Mouse (Mus musculus) hindbrain, embryonic 15.5 days (tissue): ENCODE results near the gene Sorcs2. TPM values are rescaled to one million over a fixed set of nuclear protein-coding genes. Genes with fewer than 3 reads are reported as not detected.
A peak's percentile ranks its signal among the peaks of the same experiment; 100 is the strongest.

Experiments used
- ATAC-seq: fragments of 200-750 bp; cut with Nextera tagmentation; 2 replicates; pipeline ENCODE4 v1.8.0; 2017; ENCODE audit warnings: low read depth, moderate number of reproducible peaks, moderate TSS enrichment; ENCODE audit not compliant: low FRiP score
- H3K27ac ChIP-seq: fragments of 300-500 bp; sonication (generic); replicated peaks from 2 replicates; pipeline ENCODE4 v1.5.1; 2015; ENCODE audit warnings: mild to moderate bottlenecking, inconsistent platforms
- H3K27me3 ChIP-seq: fragments of 300-500 bp; sonication (generic); 2 replicates; pipeline ENCODE4 v1.6.1; 2015; ENCODE audit warnings: control low read depth, inconsistent platforms
- H3K36me3 ChIP-seq: fragments of 300-500 bp; sonication (generic); 2 replicates; pipeline ENCODE4 v1.6.1; 2015; ENCODE audit warnings: control low read depth, inconsistent platforms
- H3K4me1 ChIP-seq: fragments of 300-500 bp; sonication (generic); replicated peaks from 2 replicates; pipeline ENCODE4 v1.6.1; 2015; ENCODE audit warnings: control low read depth, inconsistent platforms
- H3K4me2 ChIP-seq: fragments of 300-500 bp; sonication (generic); 2 replicates; pipeline ENCODE4 v1.6.1; 2015; ENCODE audit warnings: moderate library complexity, mild to moderate bottlenecking, inconsistent platforms
- H3K4me3 ChIP-seq: fragments of 300-500 bp; sonication (generic); 2 replicates; pipeline ENCODE4 v1.5.1; 2015; ENCODE audit warnings: mild to moderate bottlenecking, inconsistent platforms
- H3K9ac ChIP-seq: fragments of 300-500 bp; sonication (generic); 2 replicates; pipeline ENCODE4 v1.6.1; 2015; ENCODE audit warnings: inconsistent platforms
- H3K9me3 ChIP-seq: fragments of 300-500 bp; sonication (generic); 2 replicates; pipeline ENCODE4 v1.6.1; 2016; ENCODE audit warnings: control low read depth, inconsistent platforms
- WGBS: fragments of 180-500 bp; shearing (Covaris S2); methylation state at CpG from one replicate; pipeline ENCODE4 v1.1.7; 2015; 5-methylcytosine and 5-hydroxymethylcytosine counted together
- polyA plus RNA-seq: library from polyadenylated mRNA; unstranded; fragments of >200 nt; fragmentation: Nextera tagmentation; extraction: Ambion mirVana; gene quantifications from 2 replicates; pipeline ENCODE4 v1.2.1, GENCODE M21; 2015

Gene Sorcs2
- polyA plus RNA-seq, 1 experiment from 2014 or later, result 15.4 TPM

GRCm38 (mm10) chr5:36317641-36318368 is 80.1 kb downstream of the Sorcs2 start:
- no peak overlapping the region for H3K4me2 ChIP-seq
- no peak for ATAC-seq
- WGBS, result 39% methylated on average over 6 of the region's 6 CpGs
- H3K36me3 ChIP-seq, result no peaks in the 10 kb centered on the region
- peaks cover 32% of the 10 kb centered on the region for H3K4me1 ChIP-seq
- no peak overlapping the region for H3K9ac ChIP-seq
- no peaks in the 10 kb centered on the region for H3K9me3 ChIP-seq
- H3K27me3 ChIP-seq, result no peaks in the 10 kb centered on the region
- no peak overlapping the region for H3K27ac ChIP-seq
- H3K4me3 ChIP-seq, result no peak overlapping the region

DNA sequence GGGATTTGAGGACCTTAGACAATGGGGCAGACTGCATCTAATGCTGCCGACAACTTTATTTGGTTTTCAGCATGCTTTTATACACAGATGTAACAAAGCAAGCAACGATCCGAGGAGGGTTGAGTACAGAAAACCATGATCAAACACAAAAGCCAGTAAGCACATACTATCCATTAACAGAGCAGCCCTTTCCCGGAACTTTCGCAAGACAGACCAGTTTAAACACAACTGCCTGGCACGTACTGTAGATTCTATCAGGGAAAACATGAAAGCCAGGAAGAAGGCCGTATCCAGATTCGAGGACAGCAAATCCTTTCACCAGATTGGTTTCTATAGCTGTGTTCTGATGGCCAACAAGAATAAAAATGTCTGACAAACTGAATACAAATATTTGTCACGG is 82.8 kb downstream of the Sorcs2 start:
- Histone ChIP-seq H3K27me3 (no peaks in the 10 kb centered on the region), H3K4me2 (no peak overlapping the region), H3K27ac (no peak overlapping the region), H3K9me3 (no peaks in the 10 kb centered on the region), H3K36me3 (no peaks in the 10 kb centered on the region), H3K4me1 (peaks cover 28% of the 10 kb centered on the region), H3K4me3 (no peak overlapping the region), H3K9ac (no peak overlapping the region)
- ATAC-seq, result no peak
- 83% methylated on average over 9 of the region's 9 CpGs for whole genome bisulfite sequencing

DNA sequence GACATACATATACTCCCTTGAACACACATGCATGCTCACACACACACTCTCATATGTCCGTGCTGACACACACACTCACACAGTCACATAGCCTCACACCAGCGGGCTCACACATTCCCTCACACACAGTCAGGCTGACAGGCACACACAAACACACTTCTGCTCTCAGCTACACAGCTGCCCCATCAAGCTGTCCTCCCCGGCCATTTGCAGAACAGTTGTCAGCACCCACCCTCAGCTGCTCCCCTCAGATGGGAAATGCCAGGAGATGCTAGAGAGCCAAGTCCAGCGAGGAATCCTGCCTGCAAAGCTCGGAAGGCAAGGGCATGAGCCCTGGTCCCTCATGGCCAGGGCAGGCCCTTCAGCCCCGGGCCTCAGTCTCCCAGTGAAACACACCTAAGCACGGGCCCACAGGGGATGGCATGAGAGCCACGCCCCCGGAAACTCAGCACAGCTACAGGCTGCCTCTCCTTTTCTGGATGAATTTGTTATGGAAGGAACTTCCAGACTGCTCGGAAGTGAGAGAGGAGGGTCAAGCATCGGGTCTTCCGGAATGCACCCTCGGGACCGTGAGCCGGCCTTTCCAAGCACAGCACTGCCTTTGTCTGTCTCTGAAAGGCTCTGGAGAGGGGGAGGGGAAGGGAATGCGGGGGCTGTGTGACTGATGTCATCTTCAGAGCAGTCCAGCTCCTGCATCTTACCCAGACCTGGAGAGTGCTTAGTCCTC is 84.4 kb downstream of the Sorcs2 start:
- peak; percentile 40; the same call in 1 of the 2 replicates for ATAC-seq
- H3K4me2 ChIP-seq, result 0 out of 2 replicates have a peak overlapping the region, but pooled peaks have one; percentile 17
- H3K9ac ChIP-seq, result no peak overlapping the region; the same call in 1 of the 2 replicates

DNA sequence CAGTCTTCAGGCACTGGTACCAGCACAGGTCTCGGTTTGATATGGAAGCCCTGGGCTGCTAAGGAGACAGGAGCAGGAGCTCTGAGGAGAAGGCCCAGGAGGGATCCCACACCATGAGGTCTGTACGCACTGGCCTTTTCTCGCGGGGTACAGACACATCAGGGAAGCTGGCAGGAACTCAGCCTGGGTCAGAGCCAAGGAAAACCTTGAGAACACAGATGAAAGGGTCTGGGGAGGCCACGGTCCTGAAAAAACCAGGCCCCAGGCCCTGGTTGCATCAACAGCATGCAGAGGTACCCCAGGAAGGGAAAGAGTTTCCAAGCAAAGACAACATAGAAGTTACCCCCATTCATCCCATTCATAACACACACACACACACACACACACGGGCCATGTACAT is 85.0 kb downstream of the Sorcs2 start:
- 49% methylated on average over 6 of the region's 6 CpGs for WGBS
- H3K27ac ChIP-seq, result peak overlapping the region; percentile 58; the same call in 1 of the 2 replicates

More for the DNA sequence above, 84.4 kb downstream of the Sorcs2 start:
- H3K27ac ChIP-seq, result peak overlapping the region; percentile 58
- 27% methylated on average over 16 of the region's 16 CpGs for WGBS
- no peaks in the 10 kb centered on the region for H3K36me3 ChIP-seq
- peaks cover 26% of the 10 kb centered on the region for H3K4me1 ChIP-seq
- no peaks in the 10 kb centered on the region for H3K27me3 ChIP-seq
- no peak overlapping the region for H3K4me3 ChIP-seq
- H3K9me3 ChIP-seq, result no peaks in the 10 kb centered on the region

GRCm38 (mm10) chr5:36304299-36304980 is 93.5 kb downstream of the Sorcs2 start:
- H3K36me3 ChIP-seq, result no peaks in the 10 kb centered on the region
- 63% methylated on average over 7 of the region's 7 CpGs for WGBS
- no peak overlapping the region for H3K9ac ChIP-seq
- no peaks in the 10 kb centered on the region for H3K4me1 ChIP-seq
- no peak overlapping the region for H3K4me3 ChIP-seq
- H3K27ac ChIP-seq, result no peak overlapping the region
- H3K4me2 ChIP-seq, result no peak overlapping the region
- ATAC-seq, result no peak
- H3K9me3 ChIP-seq, result no peaks in the 10 kb centered on the region
- no peaks in the 10 kb centered on the region for H3K27me3 ChIP-seq

More for the DNA sequence above, 85.0 kb downstream of the Sorcs2 start:
- H3K4me2 ChIP-seq, result no peak overlapping the region
- peaks cover 20% of the 10 kb centered on the region for H3K4me1 ChIP-seq
- no peak for ATAC-seq
- no peak overlapping the region for H3K9ac ChIP-seq
- no peak overlapping the region for H3K4me3 ChIP-seq
- no peaks in the 10 kb centered on the region for H3K36me3 ChIP-seq
- H3K27me3 ChIP-seq, result no peaks in the 10 kb centered on the region
- H3K9me3 ChIP-seq, result no peaks in the 10 kb centered on the region

GRCm38 (mm10) chr5:36301166-36301565 is 96.8 kb downstream of the Sorcs2 start:
- no peak overlapping the region for H3K4me3 ChIP-seq
- no peak overlapping the region for H3K4me2 ChIP-seq
- no peaks in the 10 kb centered on the region for H3K4me1 ChIP-seq
- no peaks in the 10 kb centered on the region for H3K9me3 ChIP-seq
- H3K27me3 ChIP-seq, result no peaks in the 10 kb centered on the region
- no peak overlapping the region for H3K9ac ChIP-seq
- H3K36me3 ChIP-seq, result no peaks in the 10 kb centered on the region
- ATAC-seq, result no peak
- H3K27ac ChIP-seq, result no peak overlapping the region
- 66% methylated on average over 4 of the region's 4 CpGs for WGBS

DNA sequence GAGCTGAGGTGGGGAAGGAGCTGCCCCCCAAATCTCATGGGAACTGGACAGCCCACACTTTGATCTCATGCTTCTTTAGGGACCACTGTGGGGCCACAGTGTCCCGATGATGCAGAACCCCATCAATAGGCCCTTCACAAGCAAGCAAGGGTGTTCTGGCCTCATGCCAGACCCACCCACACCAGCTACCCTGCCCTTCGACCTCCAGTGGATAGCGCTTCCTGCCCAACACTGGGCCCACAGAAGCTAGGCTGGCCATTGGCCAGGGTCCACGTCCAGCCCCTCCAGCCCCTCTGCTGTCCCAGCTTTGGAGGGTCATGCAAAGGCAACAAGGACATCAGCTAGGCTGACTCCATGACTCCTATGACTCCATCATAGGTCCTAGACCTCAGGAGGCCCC is 99.9 kb downstream of the Sorcs2 start:
- Histone ChIP-seq H3K4me3 (no peak overlapping the region), H3K27me3 (0 out of 2 replicates have a peak, but pooled peaks cover 2% of the 10 kb centered on the region), H3K36me3 (no peaks in the 10 kb centered on the region), H3K9ac (no peak overlapping the region), H3K4me2 (no peak overlapping the region), H3K4me1 (0 out of 2 replicates have a peak, but pooled peaks cover 3% of the 10 kb centered on the region), H3K9me3 (no peaks in the 10 kb centered on the region), H3K27ac (no peak overlapping the region)
- no peak for ATAC-seq
- WGBS, result 77% methylated on average over 4 of the region's 4 CpGs

DNA sequence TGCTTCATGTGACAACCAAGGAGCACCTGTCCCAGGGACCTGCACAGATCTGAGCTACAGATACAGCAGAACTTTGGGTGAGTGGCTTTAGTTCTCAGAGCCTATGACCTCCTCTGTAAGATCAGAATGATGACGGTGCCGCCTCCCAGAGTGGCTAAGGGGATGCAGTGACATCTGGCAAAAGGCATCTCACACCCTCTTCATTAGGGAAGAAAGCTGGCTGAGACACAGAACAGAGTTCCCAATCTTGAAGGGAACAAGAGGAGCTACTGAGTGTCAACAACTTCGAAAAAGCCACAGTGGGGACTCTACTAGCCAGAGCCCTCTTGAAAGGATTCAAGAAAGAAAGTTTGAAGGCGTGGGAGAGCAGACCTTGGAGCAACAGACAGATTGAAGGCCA is 100.7 kb downstream of the Sorcs2 start:
- H3K27me3 ChIP-seq, result 0 out of 2 replicates have a peak, but pooled peaks cover 2% of the 10 kb centered on the region
- H3K9me3 ChIP-seq, result no peaks in the 10 kb centered on the region
- 0 out of 2 replicates have a peak, but pooled peaks cover 3% of the 10 kb centered on the region for H3K4me1 ChIP-seq
- 86% methylated on average over 4 of the region's 4 CpGs for WGBS
- ATAC-seq, result no peak
- no peak overlapping the region for H3K27ac ChIP-seq
- H3K9ac ChIP-seq, result no peak overlapping the region
- H3K4me3 ChIP-seq, result no peak overlapping the region
- no peaks in the 10 kb centered on the region for H3K36me3 ChIP-seq
- H3K4me2 ChIP-seq, result no peak overlapping the region

DNA sequence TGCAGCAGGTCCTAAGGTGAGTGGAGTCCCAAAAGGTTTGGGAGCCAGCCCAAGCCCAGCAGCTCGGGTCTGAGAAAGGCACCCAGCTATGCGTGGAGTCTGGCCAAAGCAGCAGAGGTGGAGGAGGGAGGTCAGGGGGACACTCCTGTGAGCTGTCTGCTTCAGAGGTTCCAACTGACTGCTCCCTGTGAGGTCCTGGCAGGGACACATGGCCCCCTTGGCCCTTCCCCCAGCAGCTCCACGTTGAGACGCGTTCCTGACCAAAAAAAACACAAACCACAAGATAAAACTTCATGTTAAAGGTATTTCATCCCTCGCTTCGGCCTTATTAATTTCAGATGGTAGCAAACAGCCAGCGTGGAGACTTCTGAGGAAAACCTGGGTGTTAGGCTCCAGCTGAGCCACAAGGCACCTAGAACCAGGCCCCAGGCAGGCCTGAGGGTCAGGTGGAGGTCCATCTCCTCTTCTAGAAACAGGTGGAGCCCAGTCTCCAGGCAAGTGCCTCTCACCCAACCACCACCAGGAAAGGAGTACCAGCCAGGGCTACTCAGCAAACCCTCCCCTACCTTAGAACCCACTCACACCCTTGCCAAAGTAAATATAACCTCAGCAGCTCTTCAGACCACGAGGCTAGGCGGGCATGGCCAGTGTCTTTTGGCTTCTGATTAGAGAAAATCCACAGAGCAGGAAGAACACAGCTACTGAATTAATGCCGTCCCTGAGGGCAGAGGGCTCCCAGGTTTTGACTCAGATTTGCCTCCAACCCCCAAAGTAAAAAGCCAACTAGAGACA is 104.6 kb downstream of the Sorcs2 start:
- ATAC-seq, result no peak
- H3K4me2 ChIP-seq, result no peak overlapping the region
- WGBS, result 73% methylated on average over 11 of the region's 11 CpGs
- no peaks in the 10 kb centered on the region for H3K9me3 ChIP-seq
- no peak overlapping the region for H3K27ac ChIP-seq
- H3K9ac ChIP-seq, result no peak overlapping the region
- 0 out of 2 replicates have a peak, but pooled peaks cover 3% of the 10 kb centered on the region for H3K4me1 ChIP-seq
- H3K4me3 ChIP-seq, result no peak overlapping the region
- 0 out of 2 replicates have a peak, but pooled peaks cover 2% of the 10 kb centered on the region for H3K27me3 ChIP-seq
- no peaks in the 10 kb centered on the region for H3K36me3 ChIP-seq

- WGBS, result 89% methylated on average over 9 of the region's 9 CpGs
- H3K4me1 ChIP-seq, result 0 out of 2 replicates have a peak, but pooled peaks cover 3% of the 10 kb centered on the region
- H3K27ac ChIP-seq, result no peak overlapping the region
- no peaks in the 10 kb centered on the region for H3K9me3 ChIP-seq
- H3K9ac ChIP-seq, result no peak overlapping the region
- H3K36me3 ChIP-seq, result no peaks in the 10 kb centered on the region
- ATAC-seq, result no peak
- H3K4me3 ChIP-seq, result no peak overlapping the region
- H3K27me3 ChIP-seq, result 0 out of 2 replicates have a peak, but pooled peaks cover 2% of the 10 kb centered on the region
- no peak overlapping the region for H3K4me2 ChIP-seq
Measured at GRCm38 (mm10) chr5:36292321-36292720, 105.6 kb downstream of the Sorcs2 start.

- Histone ChIP-seq H3K4me2 (no peak overlapping the region), H3K4me1 (0 out of 2 replicates have a peak, but pooled peaks cover 3% of the 10 kb centered on the region), H3K4me3 (no peak overlapping the region), H3K9me3 (no peaks in the 10 kb centered on the region), H3K9ac (no peak overlapping the region), H3K27ac (no peak overlapping the region), H3K27me3 (0 out of 2 replicates have a peak, but pooled peaks cover 2% of the 10 kb centered on the region), H3K36me3 (no peaks in the 10 kb centered on the region)
- WGBS, result 50% methylated on average over 5 of the region's 5 CpGs
- no peak for ATAC-seq
Measured at GRCm38 (mm10) chr5:36291191-36291590, 106.7 kb downstream of the Sorcs2 start.
